Mouse (Mus musculus) WW6 (cell line): ENCODE data around the gene Nckap5.
A peak's percentile ranks its signal among the peaks of the same experiment; 100 is the strongest.

ENCODE experiments used
- DNase-seq: peaks from one replicate; pipeline ENCODE4 v3.0.0-alpha.2; 2013; ENCODE audit warnings: low read depth, low spot score

Gene Nckap5

DNA sequence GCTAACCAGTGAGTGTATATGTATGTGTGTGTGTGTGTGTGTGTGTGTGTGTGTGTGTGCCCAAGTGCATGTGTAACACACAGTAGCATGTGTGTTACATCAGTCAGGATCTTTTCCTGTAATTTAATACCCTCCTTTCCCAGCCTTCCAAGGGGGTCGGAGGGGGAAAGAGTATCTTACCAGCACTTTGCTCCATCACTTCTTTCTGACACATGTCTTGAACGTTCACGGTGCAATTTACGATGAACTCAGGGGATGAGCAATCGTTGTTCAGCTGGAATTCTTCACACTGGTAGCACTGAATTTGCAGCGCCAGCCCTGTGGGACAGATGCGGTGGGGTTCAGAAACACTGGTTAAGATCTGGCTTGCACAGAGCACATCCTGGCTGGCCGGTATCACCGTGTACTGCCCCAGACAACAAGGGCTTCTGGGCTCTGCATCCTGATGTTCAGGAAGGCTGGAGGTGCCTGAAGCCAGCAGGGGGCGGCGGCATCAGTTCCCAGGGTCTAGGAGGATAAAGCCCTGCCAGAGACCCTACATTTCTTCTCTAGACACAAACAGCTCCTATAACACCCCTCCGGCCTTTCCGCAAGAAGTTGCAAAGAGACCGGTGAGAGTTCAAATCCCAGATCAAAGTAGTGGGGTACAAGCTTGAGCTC is 920.3 kb downstream of the Nckap5 start:
- peak; percentile 22 for DNase-seq

DNA sequence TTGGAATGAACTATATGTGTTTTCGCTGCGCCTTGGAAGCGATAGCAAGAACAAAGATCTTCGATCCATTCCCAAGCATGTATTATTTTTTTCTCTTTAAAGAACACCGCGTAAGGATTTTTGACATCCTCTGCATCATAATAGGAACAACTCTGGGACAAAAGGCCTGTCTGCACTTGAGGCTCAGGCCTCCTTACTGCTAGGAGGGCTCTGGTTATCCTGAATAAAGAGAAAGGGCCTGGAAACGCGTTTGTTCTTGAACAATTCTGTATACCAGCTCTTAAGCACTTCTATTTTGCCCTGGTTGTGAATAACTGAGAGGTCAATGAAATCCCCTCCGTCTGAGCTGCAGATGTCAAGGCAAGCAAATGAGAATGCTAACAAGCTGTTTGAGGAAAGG is 937.4 kb downstream of the Nckap5 start:
- DNase-seq: no peak

DNA sequence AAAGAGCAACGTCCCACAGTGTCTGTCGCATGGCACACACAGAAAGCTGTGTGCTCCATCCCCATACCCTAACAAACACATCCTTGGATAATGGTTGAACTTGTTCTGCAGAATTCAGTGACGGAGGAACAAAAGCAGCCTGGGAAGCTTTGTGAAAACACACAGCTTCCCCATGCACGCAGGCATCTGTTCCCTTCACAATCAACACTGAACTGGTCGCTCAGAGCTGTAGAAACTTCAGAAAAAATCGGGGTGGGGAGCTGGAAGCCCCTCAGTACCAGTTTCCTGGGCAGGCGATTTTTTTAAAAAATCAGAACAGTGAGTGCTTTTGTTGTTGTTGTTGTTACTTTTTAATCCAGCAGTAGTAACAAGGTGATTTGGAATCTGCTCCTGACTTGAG is 960.5 kb downstream of the Nckap5 start:
- no peak for DNase-seq
